Mouse (Mus musculus): ENCODE data around the gene Plcb2.

The Plcb2 gene

DNA sequence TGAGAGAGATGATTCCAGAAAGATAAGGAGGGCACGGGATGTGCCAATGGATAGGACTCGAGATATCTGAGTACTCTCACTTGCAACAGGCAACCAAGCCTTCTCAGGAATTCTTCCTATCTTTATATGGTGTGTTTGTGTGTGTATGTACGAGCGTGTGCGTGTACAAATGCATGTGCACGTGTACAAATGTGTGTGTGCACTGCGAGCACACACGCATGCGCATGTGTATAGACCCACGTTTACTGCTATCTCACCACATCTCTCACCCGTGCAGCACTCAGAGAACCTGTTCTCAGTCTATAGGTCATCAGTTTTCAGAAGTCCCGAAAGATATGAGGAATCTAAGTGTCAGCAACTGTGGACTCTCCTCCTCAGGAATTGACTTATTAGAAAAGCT is 68.7 kb downstream of the Plcb2 start:
- DNase-seq (ENCODE audit: low spot score in 2 of 2): no peak

- DNase-seq (ENCODE audit: low spot score in 2 of 2): no peak
Measured at GRCm38 (mm10) chr2:118659077-118659476, 69.2 kb downstream of the Plcb2 start.

DNA sequence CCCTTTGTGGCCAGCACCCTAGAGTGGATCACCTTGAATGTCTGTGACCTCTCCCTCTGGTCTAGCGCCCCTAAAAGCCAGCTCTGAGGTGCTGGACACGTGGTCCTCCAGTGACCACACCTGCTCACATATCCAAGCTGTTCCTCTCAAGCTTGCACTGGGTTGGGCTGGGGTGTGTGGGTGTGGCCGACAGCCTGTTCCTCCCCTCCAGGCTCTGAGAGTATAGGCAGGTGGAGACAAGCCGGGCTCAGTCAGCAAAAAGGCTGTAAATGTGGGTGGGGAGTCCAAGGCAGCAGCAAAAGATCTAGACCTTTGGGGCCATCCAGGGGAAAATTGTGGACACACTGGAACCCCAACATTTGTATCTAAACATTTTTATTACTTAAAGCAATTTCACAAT is 69.8 kb downstream of the Plcb2 start:
- DNase-seq (ENCODE audit: low spot score in 2 of 2): no peak
